Mouse (Mus musculus) brain, embryonic 14.5 days (tissue): ENCODE data around the gene Hectd1.

ENCODE experiments used
- CTCF ChIP-seq: fragments of 200-500 bp; IDR thresholded peaks from 2 replicates; pipeline ENCODE4 v1.5.1; 2012; ENCODE audit warnings: inconsistent platforms, mild to moderate bottlenecking, moderate library complexity, borderline replicate concordance; ENCODE audit not compliant: insufficient read depth, insufficient read length; ENCODE audit errors: extremely low read depth
- POLR2A ChIP-seq: fragments of 200-500 bp; IDR thresholded peaks from 2 replicates; pipeline ENCODE4 v1.6.1; 2012; ENCODE audit warnings: mild to moderate bottlenecking, inconsistent platforms, borderline replicate concordance; ENCODE audit not compliant: poor library complexity, insufficient read depth, insufficient read length, severe bottlenecking; ENCODE audit errors: extremely low read depth

- TF ChIP-seq CTCF (no peak), POLR2A (no peak)
Measured at GRCm38 (mm10) chr12:51817815-51818613, 11.3 kb downstream of the Hectd1 start.
